Mouse (Mus musculus): ENCODE data around the gene Nkiras1. TPM values are rescaled to one million over a fixed set of nuclear protein-coding genes. Genes with fewer than 3 reads are reported as not detected.

Gene Nkiras1
- polyA plus RNA-seq, 1 experiment = 1.3 TPM

DNA sequence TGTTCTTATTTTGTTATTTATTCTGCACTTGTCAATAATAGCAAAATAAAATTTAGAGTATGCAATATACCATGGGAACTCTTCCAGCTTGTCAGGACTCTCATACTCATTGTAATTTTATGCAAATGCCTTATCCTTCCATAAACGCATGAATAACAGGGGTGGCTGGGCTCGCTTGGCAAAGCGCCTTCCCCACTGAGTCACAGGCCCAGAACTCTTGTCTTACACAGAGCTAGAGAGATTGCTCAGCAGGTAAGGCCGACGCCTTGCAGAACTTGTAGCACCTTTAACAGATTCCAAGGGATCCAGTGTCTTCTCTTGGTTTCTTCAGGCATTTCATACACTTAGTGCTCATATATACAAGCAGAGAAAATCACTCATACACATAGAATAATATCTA, 9.4 kb downstream of the Nkiras1 start:
- Histone ChIP-seq H3K36me3 (ENCODE audit: control insufficient read depth, insufficient read depth, low read length) (peaks cover 13% of the 10 kb centered on the region), H3K4me3 (ENCODE audit: extremely low read depth, insufficient read depth, insufficient read length) (no peak overlapping the region), H3K27me3 (ENCODE audit: control insufficient read depth, insufficient read depth, low read length) (no peaks in the 10 kb centered on the region), H3K4me1 (ENCODE audit: control insufficient read depth, insufficient read depth, insufficient read length) (no peaks in the 10 kb centered on the region; the same call in 1 of the 2 replicates), H3K27ac (ENCODE audit: insufficient read depth, low read length) (no peak overlapping the region)
- 93% methylated on average over 5 of the region's 5 CpGs for WGBS
- TF ChIP-seq POLR2A (IDR thresholded peaks at IDR 0.05; ENCODE audit: low read depth, low read length) (no peak), CTCF (IDR thresholded peaks at IDR 0.05; ENCODE audit: extremely low read depth, insufficient read depth, insufficient read length, insufficient replicate concordance) (no peak)
- no peak for DNase-seq (ENCODE audit: low read depth in 1 of 2, low spot score in 2 of 2)

DNA sequence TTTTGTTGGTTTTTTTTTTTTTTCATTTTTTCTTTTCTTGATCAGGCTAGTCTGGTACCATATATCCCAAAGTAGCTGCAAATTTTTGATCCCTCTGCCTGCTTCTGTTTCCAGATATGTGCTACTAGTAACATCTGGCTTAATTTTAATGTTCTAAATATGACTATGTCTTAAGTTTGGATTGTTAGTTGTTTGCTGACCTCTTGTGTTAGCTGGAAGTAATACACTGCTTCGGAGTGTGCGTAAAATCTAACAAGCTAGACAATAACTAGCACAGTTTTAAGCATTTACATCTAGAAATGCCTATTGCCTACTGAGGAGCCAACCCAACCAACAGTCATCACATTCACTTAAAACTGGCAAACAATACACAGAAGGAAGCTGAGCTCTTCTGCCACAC, 13.6 kb downstream of the Nkiras1 start:
- H3K36me3 ChIP-seq (ENCODE audit: control insufficient read depth, insufficient read depth, low read length) = peaks cover 1% of the 10 kb centered on the region
- no peak overlapping the region for H3K27ac ChIP-seq (ENCODE audit: insufficient read depth, low read length)
- TF ChIP-seq CTCF (IDR thresholded peaks at IDR 0.05; ENCODE audit: extremely low read depth, insufficient read depth, insufficient read length, insufficient replicate concordance) = no peak
- TF ChIP-seq POLR2A (IDR thresholded peaks at IDR 0.05; ENCODE audit: low read depth, low read length) = no peak
- no peak for DNase-seq (ENCODE audit: low read depth in 1 of 2, low spot score in 2 of 2)
- no peaks in the 10 kb centered on the region for H3K27me3 ChIP-seq (ENCODE audit: control insufficient read depth, insufficient read depth, low read length)
- WGBS = 76% methylated on average over 2 of the region's 2 CpGs
- no peak overlapping the region for H3K4me3 ChIP-seq (ENCODE audit: extremely low read depth, insufficient read depth, insufficient read length)
- H3K4me1 ChIP-seq (ENCODE audit: control insufficient read depth, insufficient read depth, insufficient read length) = no peaks in the 10 kb centered on the region; the same call in 1 of the 2 replicates

DNA sequence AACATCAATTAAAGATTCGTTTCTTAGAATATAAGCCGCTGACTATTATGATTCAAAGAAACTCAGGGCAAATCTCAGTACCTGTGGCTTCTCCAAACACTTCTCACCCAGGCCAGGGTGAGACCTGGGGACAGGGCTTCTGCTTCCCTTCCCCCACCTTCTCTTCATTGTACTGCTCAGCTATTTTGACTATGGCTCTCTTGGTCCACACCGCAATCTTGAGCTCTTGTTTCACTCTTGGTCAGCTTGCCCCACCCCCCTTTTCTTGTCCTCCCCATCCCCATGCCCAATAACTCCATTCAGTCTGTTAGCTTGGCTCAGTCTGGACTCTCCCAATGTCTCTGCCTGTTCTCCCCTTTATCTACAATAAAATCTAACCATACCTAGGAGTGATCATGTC, 14.5 kb downstream of the Nkiras1 start:
- WGBS = 90% methylated on average over 3 of the region's 3 CpGs
- Histone ChIP-seq H3K27ac (ENCODE audit: insufficient read depth, low read length) (no peak overlapping the region), H3K4me3 (ENCODE audit: extremely low read depth, insufficient read depth, insufficient read length) (no peak overlapping the region), H3K4me1 (ENCODE audit: control insufficient read depth, insufficient read depth, insufficient read length) (no peaks in the 10 kb centered on the region; the same call in 1 of the 2 replicates), H3K36me3 (ENCODE audit: control insufficient read depth, insufficient read depth, low read length) (peaks cover 1% of the 10 kb centered on the region), H3K27me3 (ENCODE audit: control insufficient read depth, insufficient read depth, low read length) (no peaks in the 10 kb centered on the region)
- no peak for DNase-seq (ENCODE audit: low read depth in 1 of 2, low spot score in 2 of 2)
- TF ChIP-seq POLR2A (IDR thresholded peaks at IDR 0.05; ENCODE audit: low read depth, low read length) = no peak

DNA sequence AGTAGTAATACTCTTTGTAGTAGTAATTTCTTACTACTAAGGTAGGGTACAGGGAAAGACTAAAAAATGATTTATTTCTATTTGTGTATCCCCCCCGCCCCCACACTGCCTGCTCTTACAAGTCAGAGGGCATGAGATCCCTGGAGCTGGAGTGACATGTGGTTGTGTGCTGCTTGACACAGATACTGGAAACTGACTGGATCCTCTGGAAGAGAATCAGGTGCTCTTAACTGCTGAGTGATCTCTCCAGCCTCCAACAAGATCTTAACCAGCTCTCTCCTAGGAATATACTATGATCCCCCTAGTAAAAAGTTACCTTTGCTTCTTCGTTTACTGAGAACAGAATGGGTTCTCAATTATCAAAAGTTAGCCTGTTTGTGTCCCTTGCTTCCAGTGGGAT, 15.5 kb downstream of the Nkiras1 start:
- DNase-seq (ENCODE audit: low read depth in 1 of 2, low spot score in 2 of 2) = no peak
- Histone ChIP-seq H3K36me3 (ENCODE audit: control insufficient read depth, insufficient read depth, low read length) (peaks cover 1% of the 10 kb centered on the region), H3K27me3 (ENCODE audit: control insufficient read depth, insufficient read depth, low read length) (no peaks in the 10 kb centered on the region), H3K4me3 (ENCODE audit: extremely low read depth, insufficient read depth, insufficient read length) (no peak overlapping the region), H3K27ac (ENCODE audit: insufficient read depth, low read length) (no peak overlapping the region), H3K4me1 (ENCODE audit: control insufficient read depth, insufficient read depth, insufficient read length) (no peaks in the 10 kb centered on the region; the same call in 1 of the 2 replicates)
- TF ChIP-seq POLR2A (IDR thresholded peaks at IDR 0.05; ENCODE audit: low read depth, low read length) (no peak), CTCF (IDR thresholded peaks at IDR 0.05; ENCODE audit: extremely low read depth, insufficient read depth, insufficient read length, insufficient replicate concordance) (no peak)
- WGBS = 93% methylated on average over 2 of the region's 2 CpGs

DNA sequence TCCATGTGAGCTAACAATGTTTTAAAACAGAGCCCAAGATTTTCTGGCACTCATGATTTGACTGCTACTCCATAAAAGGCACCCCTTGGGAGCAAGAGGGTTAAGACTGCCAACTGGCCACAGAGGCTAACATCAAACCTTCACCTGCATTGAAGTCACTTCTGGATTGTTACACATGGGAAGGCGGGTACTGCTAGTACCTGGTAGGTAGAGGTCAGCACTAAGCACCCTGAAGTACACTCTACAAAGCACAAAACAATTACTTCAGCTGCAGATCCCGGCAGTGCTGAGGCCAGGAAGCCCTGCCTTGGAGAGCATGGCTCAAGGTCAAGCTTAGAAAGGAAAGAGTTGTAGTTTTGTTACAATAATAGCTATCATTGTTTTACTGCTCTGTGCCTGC, 16.5 kb downstream of the Nkiras1 start:
- no peak for DNase-seq (ENCODE audit: low read depth in 1 of 2, low spot score in 2 of 2)
- Histone ChIP-seq H3K36me3 (ENCODE audit: control insufficient read depth, insufficient read depth, low read length) (no peaks in the 10 kb centered on the region; the same call in 1 of the 2 replicates), H3K27ac (ENCODE audit: insufficient read depth, low read length) (no peak overlapping the region), H3K4me3 (ENCODE audit: extremely low read depth, insufficient read depth, insufficient read length) (no peak overlapping the region), H3K4me1 (ENCODE audit: control insufficient read depth, insufficient read depth, insufficient read length) (no peaks in the 10 kb centered on the region; the same call in 1 of the 2 replicates), H3K27me3 (ENCODE audit: control insufficient read depth, insufficient read depth, low read length) (no peaks in the 10 kb centered on the region)
- no peak for TF ChIP-seq POLR2A (IDR thresholded peaks at IDR 0.05; ENCODE audit: low read depth, low read length)
- TF ChIP-seq CTCF (IDR thresholded peaks at IDR 0.05; ENCODE audit: extremely low read depth, insufficient read depth, insufficient read length, insufficient replicate concordance) = no peak
- WGBS = 86% methylated on average over 2 of the region's 2 CpGs

DNA sequence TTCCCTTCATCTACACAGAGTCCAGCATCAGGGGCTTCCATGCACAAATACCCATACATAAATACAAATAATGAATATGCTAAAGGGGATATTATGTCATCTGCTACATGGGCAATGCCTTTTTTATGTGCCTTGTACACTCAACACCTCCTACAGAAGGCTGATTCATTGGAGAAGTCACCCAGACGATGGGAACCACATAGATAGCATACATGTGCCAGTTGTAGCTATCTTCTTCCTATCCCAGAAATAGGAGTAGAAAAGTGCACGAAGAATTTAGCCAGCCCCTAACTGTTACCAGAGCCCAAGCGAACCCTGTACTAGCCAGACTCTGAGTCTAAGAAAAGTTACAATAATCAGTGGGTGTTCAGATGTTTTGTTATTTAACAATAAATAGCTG, 21.2 kb downstream of the Nkiras1 start:
- H3K4me1 ChIP-seq (ENCODE audit: control insufficient read depth, insufficient read depth, insufficient read length) = no peaks in the 10 kb centered on the region
- no peaks in the 10 kb centered on the region for H3K27me3 ChIP-seq (ENCODE audit: control insufficient read depth, insufficient read depth, low read length)
- H3K27ac ChIP-seq (ENCODE audit: insufficient read depth, low read length) = no peak overlapping the region
- no peaks in the 10 kb centered on the region for H3K36me3 ChIP-seq (ENCODE audit: control insufficient read depth, insufficient read depth, low read length)
- DNase-seq (ENCODE audit: low read depth in 1 of 2, low spot score in 2 of 2) = no peak
- H3K4me3 ChIP-seq (ENCODE audit: extremely low read depth, insufficient read depth, insufficient read length) = no peak overlapping the region
- WGBS = 89% methylated on average over 3 of the region's 3 CpGs
- TF ChIP-seq CTCF (IDR thresholded peaks at IDR 0.05; ENCODE audit: extremely low read depth, insufficient read depth, insufficient read length, insufficient replicate concordance) (no peak), POLR2A (IDR thresholded peaks at IDR 0.05; ENCODE audit: low read depth, low read length) (no peak)

DNA sequence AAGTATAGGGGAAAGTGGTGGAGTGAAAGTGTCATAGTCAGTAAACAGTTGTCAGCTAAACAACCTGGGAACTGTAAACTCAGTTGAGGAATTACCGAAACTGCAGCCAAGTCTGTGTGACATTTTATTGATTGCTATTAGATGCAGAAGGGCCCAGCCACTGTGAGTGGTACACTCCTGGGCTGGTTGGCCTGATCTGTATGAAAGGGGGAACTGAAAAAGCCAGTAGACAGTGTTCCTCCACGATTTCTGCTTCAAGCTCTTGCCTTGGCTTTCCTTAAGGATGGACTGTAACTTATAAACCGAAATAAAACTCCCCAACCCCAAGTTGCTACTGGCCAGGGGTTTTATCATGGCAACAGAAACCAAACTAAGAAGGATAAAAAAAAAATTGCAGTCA, 21.6 kb downstream of the Nkiras1 start:
- no peak overlapping the region for H3K27ac ChIP-seq (ENCODE audit: insufficient read depth, low read length)
- no peaks in the 10 kb centered on the region for H3K36me3 ChIP-seq (ENCODE audit: control insufficient read depth, insufficient read depth, low read length)
- H3K4me1 ChIP-seq (ENCODE audit: control insufficient read depth, insufficient read depth, insufficient read length) = no peaks in the 10 kb centered on the region
- H3K27me3 ChIP-seq (ENCODE audit: control insufficient read depth, insufficient read depth, low read length) = no peaks in the 10 kb centered on the region
- DNase-seq (ENCODE audit: low read depth in 1 of 2, low spot score in 2 of 2) = no peak
- H3K4me3 ChIP-seq (ENCODE audit: extremely low read depth, insufficient read depth, insufficient read length) = no peak overlapping the region
- no peak for TF ChIP-seq CTCF (IDR thresholded peaks at IDR 0.05; ENCODE audit: extremely low read depth, insufficient read depth, insufficient read length, insufficient replicate concordance)
- no peak for TF ChIP-seq POLR2A (IDR thresholded peaks at IDR 0.05; ENCODE audit: low read depth, low read length)
- WGBS = 70% methylated on average over 3 of the region's 3 CpGs

All from spleen, adult 2 months (tissue).